Mouse (Mus musculus) G1E (cell line): Measurements from ENCODE around the gene Mta3.
"Not testable (repeated sequence)": the region's sequence is repeated elsewhere in the genome, so short reads cannot be mapped to it uniquely, and the experiment has no call there.

Experiments
- CTCF ChIP-seq: IDR thresholded peaks from 2 replicates; pipeline ENCODE4 v1.5.1; 2012; ENCODE audit warnings: low read depth, low read length, inconsistent platforms, mixed read lengths
- GATA1 ChIP-seq: IDR thresholded peaks from 2 replicates; pipeline ENCODE4 v1.6.1; 2012; ENCODE audit warnings: borderline replicate concordance, low read length, inconsistent platforms, mixed read lengths
- GATA2 ChIP-seq: IDR thresholded peaks from 2 replicates; pipeline ENCODE4 v1.6.1; 2012; ENCODE audit warnings: low read depth, low read length, inconsistent platforms, borderline replicate concordance

DNA sequence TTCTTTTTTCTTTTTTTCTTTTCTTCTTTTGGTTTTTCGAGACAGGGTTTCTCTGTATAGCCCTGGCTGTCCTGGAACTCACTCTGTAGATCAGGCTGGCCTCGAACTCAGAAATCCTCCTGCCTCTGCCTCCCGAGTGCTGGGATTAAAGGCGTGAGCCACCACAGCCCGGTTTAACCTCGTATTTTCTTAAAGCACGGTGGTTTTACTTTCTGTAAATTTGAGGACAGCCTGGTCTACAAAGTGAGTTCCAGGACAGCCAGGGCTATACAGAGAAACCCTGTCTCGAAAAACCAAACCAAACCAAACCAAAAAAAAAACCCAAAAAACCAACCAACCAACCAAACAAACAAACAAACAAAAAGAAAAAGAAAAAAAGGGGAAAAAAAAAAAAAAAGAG lies 155.0 kb downstream of the Mta3 start:
- not testable (repeated sequence) for TF ChIP-seq CTCF, GATA1, GATA2
